In the genomic region with DNA sequence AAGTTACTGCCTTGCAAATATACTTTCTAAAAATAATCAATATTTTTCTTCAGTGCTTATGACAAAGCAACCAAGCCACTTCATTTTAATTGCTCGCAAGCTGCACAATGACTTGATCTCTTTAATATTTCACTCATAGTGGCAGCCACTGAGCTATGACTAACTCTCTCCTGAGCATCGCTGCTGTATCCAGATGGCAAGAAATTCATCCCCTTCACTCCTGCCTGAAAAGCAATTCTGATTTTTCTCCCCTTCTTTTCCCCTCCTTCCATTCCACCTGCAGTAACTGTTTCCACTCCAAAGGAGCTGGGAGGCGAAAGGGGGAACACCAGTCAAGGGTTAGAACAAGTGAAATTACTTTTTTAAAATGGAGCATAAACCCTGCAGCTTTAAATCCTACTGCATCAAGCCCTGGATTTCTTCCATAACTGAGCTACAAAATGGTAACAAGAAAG, we compare ENCODE assay signal across 7 mouse cellular contexts. TPM values are rescaled to one million over a fixed set of nuclear protein-coding genes. Genes with fewer than 3 reads are reported as not detected.
DNase-seq lines count a peak whose midpoint lies in the region; ATAC-seq and TF ChIP-seq lines count a peak whose summit lies in the region.

No protein-coding gene starts in this region.

- intact Hi-C loops in left cerebral cortex, adult 2 months (cut with DNase I), result loop anchor here (1.0 to 2.0 kb wide), 2 partner anchors 41 to 75 kb away; no protein-coding TSS in a partner anchor
- intact Hi-C loops in left cerebral cortex, postnatal 4 days (cut with DNase I), result loop anchor here (10.0 kb wide), 1 partner anchor 119 kb away; no protein-coding TSS in a partner anchor

- peaks cover 13% of the 10 kb centered on the region for H3K4me1 ChIP-seq in embryonic facial prominence, embryonic 12.5 days
- H3K4me1 ChIP-seq in hindbrain, embryonic 14.5 days (replicated peaks; ENCODE audit: control insufficient read depth, insufficient read depth, low read length), result peaks cover 13% of the 10 kb centered on the region
- no peaks in the 10 kb centered on the region; the same call in 1 of the 2 replicates for H3K4me1 ChIP-seq in midbrain, postnatal 0 days (ENCODE audit: insufficient read depth, low read length)

- H3K9me3 ChIP-seq in embryonic facial prominence, embryonic 12.5 days, result no peaks in the 10 kb centered on the region
- H3K9me3 ChIP-seq in hindbrain, embryonic 14.5 days (ENCODE audit: control insufficient read depth, low read length), result no peaks in the 10 kb centered on the region
- H3K9me3 ChIP-seq in midbrain, postnatal 0 days (ENCODE audit: low read length), result no peaks in the 10 kb centered on the region

- H3K9ac ChIP-seq in embryonic facial prominence, embryonic 12.5 days, result no peak overlapping the region
- peak overlapping the region; percentile 80 for H3K9ac ChIP-seq in hindbrain, embryonic 14.5 days
- H3K9ac ChIP-seq in midbrain, postnatal 0 days (replicated peaks; ENCODE audit: low read length, poor library complexity, severe bottlenecking), result peak overlapping the region; percentile 89

- H3K27me3 ChIP-seq in embryonic facial prominence, embryonic 12.5 days, result peaks cover 31% of the 10 kb centered on the region
- no peaks in the 10 kb centered on the region for H3K27me3 ChIP-seq in hindbrain, embryonic 14.5 days (ENCODE audit: control insufficient read depth, insufficient read depth, low read length)
- H3K27me3 ChIP-seq in midbrain, postnatal 0 days (ENCODE audit: insufficient read depth, low read length), result no peaks in the 10 kb centered on the region

- WGBS in embryonic facial prominence, embryonic 12.5 days, result 76% methylated on average over 3 of the region's 3 CpGs
- 50% methylated on average over 3 of the region's 3 CpGs for WGBS in hindbrain, embryonic 14.5 days
- 35% methylated on average over 3 of the region's 3 CpGs for WGBS in midbrain, postnatal 0 days

- ATAC-seq in embryonic facial prominence, embryonic 12.5 days (ENCODE audit: insufficient number of reproducible peaks, insufficient read depth, low FRiP score, low TSS enrichment), result no peak
- ATAC-seq in hindbrain, embryonic 14.5 days (ENCODE audit: low FRiP score), result no peak
- no peak for ATAC-seq in midbrain, postnatal 0 days (ENCODE audit: low FRiP score)

- DNase-seq in left cerebral cortex, adult 2 months (ENCODE audit: extremely low spot score in 1 of 2, low spot score in 2 of 2), result peak in 1 of 2 experiments; percentile 26
- no peak for DNase-seq in left cerebral cortex, postnatal 4 days
- DNase-seq in hindbrain, embryonic 14.5 days (ENCODE audit: low spot score), result peak; percentile 43
- DNase-seq in midbrain, postnatal 0 days (ENCODE audit: low spot score), result peak; percentile 37
- DNase-seq in thymus, postnatal 14 days, result no peak
- no peak for DNase-seq in ovary, postnatal 10 days (ENCODE audit: low spot score)

- no peak; the same call in 1 of the 2 replicates for TF ChIP-seq CTCF in left cerebral cortex, adult 2 months (IDR thresholded peaks at IDR 0.05)
- TF ChIP-seq CTCF in midbrain, postnatal 0 days (IDR thresholded peaks at IDR 0.05), result no peak

- H3K4me3 ChIP-seq in left cerebral cortex, adult 2 months, result peak overlapping the region; percentile 72
- H3K4me3 ChIP-seq in embryonic facial prominence, embryonic 12.5 days, result peak overlapping the region; percentile 52
- H3K4me3 ChIP-seq in hindbrain, embryonic 14.5 days (replicated peaks; ENCODE audit: low read length), result peak overlapping the region; percentile 71
- peak overlapping the region; percentile 78 for H3K4me3 ChIP-seq in midbrain, postnatal 0 days (ENCODE audit: low read depth, low read length)

- H3K4me2 ChIP-seq in embryonic facial prominence, embryonic 12.5 days (replicated peaks), result peak overlapping the region; percentile 97
- H3K4me2 ChIP-seq in hindbrain, embryonic 14.5 days (replicated peaks), result peak overlapping the region; percentile 88
- peak overlapping the region; percentile 94 for H3K4me2 ChIP-seq in midbrain, postnatal 0 days (ENCODE audit: low read depth, low read length, poor library complexity, severe bottlenecking)

- no peaks in the 10 kb centered on the region for H3K36me3 ChIP-seq in embryonic facial prominence, embryonic 12.5 days
- H3K36me3 ChIP-seq in hindbrain, embryonic 14.5 days (replicated peaks; ENCODE audit: control insufficient read depth, insufficient read depth), result no peaks in the 10 kb centered on the region
- no peaks in the 10 kb centered on the region for H3K36me3 ChIP-seq in midbrain, postnatal 0 days (ENCODE audit: insufficient read depth, low read length)

- peak overlapping the region; percentile 96 for H3K27ac ChIP-seq in left cerebral cortex, adult 2 months
- no peak overlapping the region for H3K27ac ChIP-seq in embryonic facial prominence, embryonic 12.5 days
- H3K27ac ChIP-seq in hindbrain, embryonic 14.5 days, result peak overlapping the region; percentile 92
- peak overlapping the region; percentile 92 for H3K27ac ChIP-seq in midbrain, postnatal 0 days (ENCODE audit: low read depth, low read length)

RNA-seq across cellular contexts. Expression of a gene that starts 0.8 kb away (rescaled TPM):
- total RNA-seq in left cerebral cortex, adult 2 months (2021), result 100 to 1,000 TPM; 118 to 124 TPM
- 100 to 1,000 TPM; 204 to 208 TPM for total RNA-seq in left cerebral cortex, postnatal 4 days (2021)
- 31.1 and 32.0 TPM in 2 replicates for polyA plus RNA-seq in embryonic facial prominence, embryonic 12.5 days (2016; fragmentation: Nextera tagmentation; extraction: Ambion mirVana)
- polyA plus RNA-seq in hindbrain, embryonic 14.5 days (2014; fragmentation: Nextera tagmentation; extraction: Ambion mirVana), result 56.6 and 61.8 TPM in 2 replicates
- total RNA-seq in midbrain, postnatal 0 days (2014; rRNA removed), result 81.2 and 104 TPM in 2 replicates
- polyA plus RNA-seq in midbrain, postnatal 0 days (2015; fragmentation: Nextera tagmentation; extraction: Ambion mirVana), result 50.7 and 53.2 TPM in 2 replicates

RNA-seq across cellular contexts. Expression of a gene that starts 46.6 kb away (rescaled TPM):
- 10 to 100 TPM; 24.2 to 27.1 TPM for total RNA-seq in left cerebral cortex, adult 2 months (2021)
- total RNA-seq in left cerebral cortex, postnatal 4 days (2021), result 10 to 100 TPM; 27.9 to 30.4 TPM
- polyA plus RNA-seq in embryonic facial prominence, embryonic 12.5 days (2016; fragmentation: Nextera tagmentation; extraction: Ambion mirVana), result 18.3 and 18.4 TPM in 2 replicates
- polyA plus RNA-seq in hindbrain, embryonic 14.5 days (2014; fragmentation: Nextera tagmentation; extraction: Ambion mirVana), result 17.4 and 18.5 TPM in 2 replicates
- total RNA-seq in midbrain, postnatal 0 days (2014; rRNA removed), result 19.9 and 22.4 TPM in 2 replicates
- 10.7 and 11.0 TPM in 2 replicates for polyA plus RNA-seq in midbrain, postnatal 0 days (2015; fragmentation: Nextera tagmentation; extraction: Ambion mirVana)

Comparison
In these comparisons a context has a peak if more than half of its experiments do, and no peak if none do; other contexts are left out.
1. DNase-seq: peak in hindbrain, embryonic 14.5 days (single experiment) and midbrain, postnatal 0 days (single experiment); none in left cerebral cortex, postnatal 4 days (single experiment), thymus, postnatal 14 days (single experiment) and ovary, postnatal 10 days (single experiment).
2. Peak in every context shown above with its lines, with median percentiles within 50 percentile points of each other: H3K4me3 ChIP-seq and H3K4me2 ChIP-seq.